Mouse (Mus musculus) limb, embryonic 13.5 days (tissue): ENCODE results near the gene Ptprg. TPM values are rescaled to one million over a fixed set of nuclear protein-coding genes. Genes with fewer than 3 reads are reported as not detected.

ENCODE experiments used
- ATAC-seq: fragments of 200-750 bp; cut with Nextera tagmentation; 2 replicates; pipeline ENCODE4 v1.8.0; 2017; ENCODE audit warnings: low read depth, moderate number of reproducible peaks, moderate TSS enrichment; ENCODE audit not compliant: low FRiP score
- H3K27ac ChIP-seq: fragments of 300-500 bp; sonication (generic); 2 replicates; pipeline ENCODE4 v1.5.1; 2015; ENCODE audit warnings: inconsistent platforms, mild to moderate bottlenecking, moderate library complexity
- H3K27me3 ChIP-seq: fragments of 300-500 bp; sonication (generic); 2 replicates; pipeline ENCODE4 v1.6.1; 2015; ENCODE audit warnings: mild to moderate bottlenecking, inconsistent platforms
- H3K36me3 ChIP-seq: fragments of 300-500 bp; sonication (generic); 2 replicates; pipeline ENCODE4 v1.6.1; 2015; ENCODE audit warnings: inconsistent platforms, mild to moderate bottlenecking, moderate library complexity
- H3K4me1 ChIP-seq: fragments of 300-500 bp; sonication (generic); 2 replicates; pipeline ENCODE4 v1.6.1; 2015; ENCODE audit warnings: inconsistent platforms
- H3K4me2 ChIP-seq: fragments of 300-500 bp; sonication (generic); replicated peaks from 2 replicates; pipeline ENCODE4 v1.6.1; 2015; ENCODE audit warnings: inconsistent platforms, mild to moderate bottlenecking, moderate library complexity
- H3K4me3 ChIP-seq: fragments of 300-500 bp; sonication (generic); 2 replicates; pipeline ENCODE4 v1.5.1; 2015; ENCODE audit warnings: moderate library complexity, mild to moderate bottlenecking, inconsistent platforms
- H3K9ac ChIP-seq: fragments of 300-500 bp; sonication (generic); 2 replicates; pipeline ENCODE4 v1.6.1; 2015; ENCODE audit warnings: mild to moderate bottlenecking, inconsistent platforms
- H3K9me3 ChIP-seq: fragments of 300-500 bp; sonication (generic); 2 replicates; pipeline ENCODE4 v1.6.1; 2016; ENCODE audit warnings: inconsistent platforms
- WGBS: fragments of 180-500 bp; shearing (Covaris S2); methylation state at CpG from one replicate; pipeline ENCODE4 v1.1.7; 2015; 5-methylcytosine and 5-hydroxymethylcytosine counted together
- polyA plus RNA-seq: library from polyadenylated mRNA; unstranded; fragments of >200 nt; fragmentation: Nextera tagmentation; extraction: Ambion mirVana; gene quantifications from 2 replicates; pipeline ENCODE4 v1.2.1, GENCODE M21; 2015

The Ptprg gene
- polyA plus RNA-seq, 1 experiment from 2014 or later, result 38.4 TPM

GRCm38 (mm10) chr14:11670847-11671246 is 117.5 kb downstream of the Ptprg start:
- ATAC-seq, result no peak
- Histone ChIP-seq H3K9me3 (no peaks in the 10 kb centered on the region), H3K36me3 (no peaks in the 10 kb centered on the region), H3K4me1 (peaks cover 26% of the 10 kb centered on the region), H3K9ac (no peak overlapping the region), H3K4me2 (peak overlapping the region; percentile 4; the same call in 1 of the 2 replicates), H3K4me3 (no peak overlapping the region), H3K27me3 (0 out of 2 replicates have a peak, but pooled peaks cover 2% of the 10 kb centered on the region), H3K27ac (no peak overlapping the region)
- WGBS, result 24% methylated on average over 6 of the region's 6 CpGs

GRCm38 (mm10) chr14:11672981-11673547 is 119.7 kb downstream of the Ptprg start:
- Histone ChIP-seq H3K27ac (no peak overlapping the region), H3K36me3 (no peaks in the 10 kb centered on the region)
- no peak for ATAC-seq

DNA sequence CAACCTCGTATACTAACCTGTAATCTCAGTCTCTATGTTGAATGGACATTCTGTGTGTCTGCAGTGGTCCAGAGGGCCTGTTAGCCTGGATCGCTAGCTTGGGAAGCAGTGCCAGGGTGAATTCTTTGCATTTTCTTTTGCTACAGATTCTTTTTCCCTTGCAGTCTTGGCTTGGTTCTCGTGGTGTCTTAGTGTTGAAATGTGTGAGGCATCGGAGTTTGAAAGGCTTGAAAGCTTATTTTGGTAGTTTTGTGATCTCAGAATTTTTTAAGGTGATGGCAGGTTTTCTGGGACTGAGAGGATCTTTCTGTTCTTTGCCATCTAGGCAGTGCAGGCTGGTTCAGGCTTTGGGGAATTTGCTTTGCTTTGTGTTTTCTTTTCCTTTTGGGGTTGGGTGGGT is 124.9 kb downstream of the Ptprg start:
- no peak overlapping the region for H3K4me2 ChIP-seq
- WGBS, result 79% methylated on average over 4 of the region's 4 CpGs
- no peaks in the 10 kb centered on the region for H3K9me3 ChIP-seq
- peaks cover 15% of the 10 kb centered on the region for H3K4me1 ChIP-seq
- no peaks in the 10 kb centered on the region for H3K36me3 ChIP-seq
- ATAC-seq, result no peak
- no peaks in the 10 kb centered on the region for H3K27me3 ChIP-seq
- H3K27ac ChIP-seq, result no peak overlapping the region
- H3K9ac ChIP-seq, result no peak overlapping the region
- H3K4me3 ChIP-seq, result no peak overlapping the region

More at GRCm38 (mm10) chr14:11672981-11673547, 119.7 kb downstream of the Ptprg start:
- Histone ChIP-seq H3K4me1 (peaks cover 8% of the 10 kb centered on the region), H3K9me3 (no peaks in the 10 kb centered on the region), H3K27me3 (0 out of 2 replicates have a peak, but pooled peaks cover 2% of the 10 kb centered on the region), H3K4me3 (no peak overlapping the region), H3K4me2 (no peak overlapping the region), H3K9ac (no peak overlapping the region)
- WGBS, result 85% methylated on average over 3 of the region's 3 CpGs

DNA sequence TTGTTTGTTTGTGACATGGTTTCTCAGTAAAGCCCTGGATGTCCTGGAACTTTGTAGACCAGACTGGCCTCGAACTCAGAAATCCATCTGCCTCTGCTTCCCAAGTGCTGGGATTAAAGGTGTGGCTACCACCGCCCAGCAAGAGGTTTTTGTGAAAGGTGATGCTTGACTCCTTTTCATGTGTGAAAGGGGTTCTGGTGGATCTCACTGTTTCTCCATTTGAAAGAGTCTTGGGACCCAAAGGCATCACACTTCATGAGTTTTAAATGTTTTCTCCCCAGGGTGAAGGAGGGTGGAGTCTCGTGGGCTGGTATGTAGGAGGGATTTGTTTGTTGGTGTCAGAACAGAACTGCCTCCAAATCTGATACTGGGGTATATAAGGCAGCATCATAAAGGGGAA is 126.4 kb downstream of the Ptprg start:
- no peak overlapping the region for H3K9ac ChIP-seq
- H3K4me1 ChIP-seq, result peaks cover 26% of the 10 kb centered on the region
- 53% methylated on average over 3 of the region's 3 CpGs for WGBS
- H3K27me3 ChIP-seq, result no peaks in the 10 kb centered on the region
- no peaks in the 10 kb centered on the region for H3K9me3 ChIP-seq
- H3K36me3 ChIP-seq, result no peaks in the 10 kb centered on the region
- no peak overlapping the region for H3K27ac ChIP-seq
- no peak overlapping the region for H3K4me3 ChIP-seq
- H3K4me2 ChIP-seq, result no peak overlapping the region
- no peak for ATAC-seq

- Histone ChIP-seq H3K4me3 (no peak overlapping the region), H3K36me3 (no peaks in the 10 kb centered on the region), H3K9ac (no peak overlapping the region), H3K4me2 (no peak overlapping the region), H3K27me3 (no peaks in the 10 kb centered on the region), H3K9me3 (no peaks in the 10 kb centered on the region), H3K27ac (no peak overlapping the region), H3K4me1 (peaks cover 26% of the 10 kb centered on the region)
- 78% methylated on average over 2 of the region's 2 CpGs for WGBS
- no peak; the same call in 1 of the 2 replicates for ATAC-seq
Measured at GRCm38 (mm10) chr14:11680621-11681020, 127.3 kb downstream of the Ptprg start.

DNA sequence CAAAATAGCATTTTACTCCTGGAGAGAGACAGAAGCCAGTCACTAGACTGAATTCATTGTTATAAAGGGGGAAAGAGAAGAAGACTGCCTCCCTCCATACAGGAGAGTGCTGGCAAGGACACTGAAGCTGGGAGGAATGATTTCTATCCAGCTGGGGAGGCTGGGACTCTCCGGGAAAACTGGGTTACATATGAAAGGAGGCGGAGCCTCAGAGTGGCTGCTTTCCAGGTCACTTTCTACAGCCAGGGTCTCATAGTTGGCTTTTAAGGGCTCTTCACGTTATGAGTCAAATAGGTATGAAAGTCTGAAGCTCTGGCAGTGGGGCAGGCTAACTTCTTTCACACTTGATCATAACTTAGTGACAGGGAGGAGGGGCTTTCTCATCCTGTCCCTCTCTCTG is 129.1 kb downstream of the Ptprg start:
- H3K9ac ChIP-seq, result no peak overlapping the region
- no peak overlapping the region for H3K4me3 ChIP-seq
- H3K27me3 ChIP-seq, result no peaks in the 10 kb centered on the region
- H3K27ac ChIP-seq, result no peak overlapping the region
- WGBS, result 17% methylated on average over 3 of the region's 3 CpGs
- H3K4me1 ChIP-seq, result peaks cover 26% of the 10 kb centered on the region
- no peaks in the 10 kb centered on the region for H3K36me3 ChIP-seq
- no peaks in the 10 kb centered on the region for H3K9me3 ChIP-seq
- H3K4me2 ChIP-seq, result no peak overlapping the region
- peak; percentile 49; the same call in 1 of the 2 replicates for ATAC-seq

- Histone ChIP-seq H3K4me3 (no peak overlapping the region), H3K4me2 (no peak overlapping the region), H3K9me3 (no peaks in the 10 kb centered on the region), H3K4me1 (peaks cover 26% of the 10 kb centered on the region), H3K9ac (no peak overlapping the region), H3K27me3 (no peaks in the 10 kb centered on the region), H3K36me3 (no peaks in the 10 kb centered on the region), H3K27ac (no peak overlapping the region)
- ATAC-seq, result no peak
- WGBS, result 14% methylated on average over 10 of the region's 10 CpGs
Measured at GRCm38 (mm10) chr14:11683386-11684081, 130.2 kb downstream of the Ptprg start.

- Histone ChIP-seq H3K36me3 (no peaks in the 10 kb centered on the region), H3K4me3 (no peak overlapping the region), H3K9ac (no peak overlapping the region), H3K27ac (no peak overlapping the region), H3K27me3 (no peaks in the 10 kb centered on the region), H3K4me2 (no peak overlapping the region), H3K9me3 (no peaks in the 10 kb centered on the region), H3K4me1 (peaks cover 30% of the 10 kb centered on the region)
- 47% methylated on average over 2 of the region's 2 CpGs for WGBS
- no peak for ATAC-seq
Measured at GRCm38 (mm10) chr14:11684104-11684503, 130.8 kb downstream of the Ptprg start.

DNA sequence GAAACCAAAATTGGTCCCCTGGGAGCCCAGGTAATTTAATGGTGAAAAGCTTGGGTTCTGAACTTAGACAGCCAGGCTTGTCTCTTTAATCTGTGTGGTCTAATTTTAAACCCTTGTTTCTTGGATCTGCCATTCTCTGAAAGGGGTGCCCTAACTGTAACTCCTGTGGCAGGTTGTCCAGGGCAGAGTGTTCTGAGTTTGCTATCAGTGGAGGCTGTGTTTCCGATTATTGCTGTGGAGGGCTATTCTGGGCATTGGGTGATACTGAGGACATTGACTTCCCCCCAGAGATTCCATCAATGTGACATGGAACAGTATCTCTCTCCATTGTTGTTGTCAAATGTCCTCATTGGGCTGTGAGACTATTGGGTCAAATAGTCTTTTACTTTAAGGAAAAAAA is 134.2 kb downstream of the Ptprg start:
- Histone ChIP-seq H3K27ac (no peak overlapping the region), H3K27me3 (no peaks in the 10 kb centered on the region), H3K9ac (no peak overlapping the region), H3K4me1 (peaks cover 30% of the 10 kb centered on the region), H3K4me3 (no peak overlapping the region), H3K9me3 (no peaks in the 10 kb centered on the region), H3K36me3 (no peaks in the 10 kb centered on the region), H3K4me2 (no peak overlapping the region)
- ATAC-seq, result no peak
- 71% methylated on average over 1 of the region's 1 CpGs for WGBS

GRCm38 (mm10) chr14:11688142-11688541 is 134.8 kb downstream of the Ptprg start:
- no peaks in the 10 kb centered on the region for H3K27me3 ChIP-seq
- no peak overlapping the region for H3K27ac ChIP-seq
- no peaks in the 10 kb centered on the region for H3K9me3 ChIP-seq
- no peak for ATAC-seq
- H3K36me3 ChIP-seq, result no peaks in the 10 kb centered on the region
- H3K4me2 ChIP-seq, result no peak overlapping the region
- peaks cover 24% of the 10 kb centered on the region for H3K4me1 ChIP-seq
- WGBS, result 62% methylated on average over 6 of the region's 6 CpGs
- no peak overlapping the region for H3K4me3 ChIP-seq
- no peak overlapping the region for H3K9ac ChIP-seq

DNA sequence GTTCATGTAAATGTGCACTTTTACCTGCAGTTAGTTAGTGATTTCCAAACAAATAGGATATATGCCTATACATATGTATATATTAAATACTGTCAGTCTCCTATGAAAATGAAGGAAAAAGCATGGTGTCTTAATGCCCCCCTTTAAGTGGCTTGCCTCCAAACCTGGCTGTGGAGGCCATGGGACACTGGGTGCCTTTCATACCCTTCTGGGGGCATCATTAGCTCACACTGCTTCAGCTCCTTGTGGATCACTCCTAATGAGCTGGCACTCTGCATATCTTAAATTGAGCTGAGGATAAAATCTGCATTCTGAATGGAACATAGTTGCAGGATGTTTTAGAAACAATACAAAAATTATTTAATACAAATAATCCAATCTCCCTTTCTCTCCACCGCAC is 136.7 kb downstream of the Ptprg start:
- WGBS, result 88% methylated on average over 1 of the region's 1 CpGs
- Histone ChIP-seq H3K4me2 (no peak overlapping the region), H3K9ac (no peak overlapping the region), H3K9me3 (no peaks in the 10 kb centered on the region), H3K4me3 (no peak overlapping the region), H3K27ac (no peak overlapping the region), H3K4me1 (peaks cover 12% of the 10 kb centered on the region), H3K27me3 (no peaks in the 10 kb centered on the region), H3K36me3 (no peaks in the 10 kb centered on the region)
- no peak for ATAC-seq

- Histone ChIP-seq H3K36me3 (no peaks in the 10 kb centered on the region), H3K9me3 (no peaks in the 10 kb centered on the region), H3K9ac (no peak overlapping the region), H3K4me3 (no peak overlapping the region), H3K4me2 (no peak overlapping the region), H3K27me3 (no peaks in the 10 kb centered on the region), H3K27ac (no peak overlapping the region), H3K4me1 (peaks cover 17% of the 10 kb centered on the region)
- no peak for ATAC-seq
- WGBS, result 73% methylated on average over 3 of the region's 3 CpGs
Measured at GRCm38 (mm10) chr14:11691531-11691930, 138.2 kb downstream of the Ptprg start.

DNA sequence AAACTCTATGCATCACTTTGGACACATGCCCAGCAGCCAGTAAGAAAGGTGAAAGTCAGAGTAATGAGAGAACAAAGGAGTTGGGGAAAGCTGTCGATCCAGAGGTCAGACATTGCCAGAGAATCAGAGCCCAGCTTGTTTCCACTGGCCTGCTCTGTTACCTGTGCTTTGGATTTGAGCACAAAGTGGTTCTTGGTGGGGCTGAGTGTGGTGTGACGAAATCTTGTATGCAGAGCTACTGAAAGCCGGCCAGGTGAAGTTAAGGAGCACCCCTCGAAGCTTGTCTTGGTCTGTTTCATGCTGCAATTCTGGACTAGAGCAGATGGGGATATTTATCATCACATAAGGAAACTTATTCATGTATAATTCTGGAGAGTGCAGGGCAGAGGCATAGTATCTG is 145.5 kb downstream of the Ptprg start:
- H3K9ac ChIP-seq, result no peak overlapping the region
- no peak overlapping the region for H3K4me3 ChIP-seq
- H3K36me3 ChIP-seq, result no peaks in the 10 kb centered on the region
- H3K4me2 ChIP-seq, result no peak overlapping the region
- H3K27me3 ChIP-seq, result no peaks in the 10 kb centered on the region
- H3K4me1 ChIP-seq, result peaks cover 32% of the 10 kb centered on the region
- no peak overlapping the region for H3K27ac ChIP-seq
- ATAC-seq, result no peak
- H3K9me3 ChIP-seq, result no peaks in the 10 kb centered on the region
- 74% methylated on average over 4 of the region's 4 CpGs for WGBS
